Mouse (Mus musculus) hindbrain, embryonic 16.5 days (tissue): ENCODE data around the gene Leng9. TPM values are rescaled to one million over a fixed set of nuclear protein-coding genes. Genes with fewer than 3 reads are reported as not detected.
"Not testable (repeated sequence)": the region's sequence is repeated elsewhere in the genome, so short reads cannot be mapped to it uniquely, and the experiment has no call there.

Source experiments
- ATAC-seq: fragments of 200-750 bp; cut with Nextera tagmentation; 2 replicates; pipeline ENCODE4 v1.8.0; 2017; ENCODE audit warnings: moderate TSS enrichment, moderate library complexity
- H3K27ac ChIP-seq: fragments of 300-500 bp; sonication (generic); 2 replicates; pipeline ENCODE4 v1.5.1; 2014; ENCODE audit warnings: low read depth, mild to moderate bottlenecking, control low read depth, low read length, moderate library complexity
- H3K27me3 ChIP-seq: fragments of 300-500 bp; sonication (generic); replicated peaks from 2 replicates; pipeline ENCODE4 v1.6.1; 2014; ENCODE audit warnings: low read length; ENCODE audit not compliant: control insufficient read depth, insufficient read depth
- H3K36me3 ChIP-seq: fragments of 300-500 bp; sonication (generic); 2 replicates; pipeline ENCODE4 v1.6.1; 2014; ENCODE audit warnings: mild to moderate bottlenecking, low read length, moderate library complexity, mixed read lengths; ENCODE audit not compliant: control insufficient read depth, insufficient read depth
- H3K4me1 ChIP-seq: fragments of 300-500 bp; sonication (generic); 2 replicates; pipeline ENCODE4 v1.6.1; 2014; ENCODE audit warnings: low read depth, low read length; ENCODE audit not compliant: control insufficient read depth, insufficient read depth
- H3K4me2 ChIP-seq: fragments of 300-500 bp; sonication (generic); 2 replicates; pipeline ENCODE4 v1.6.1; 2014; ENCODE audit warnings: mild to moderate bottlenecking, low read length, control low read depth, moderate library complexity
- H3K4me3 ChIP-seq: fragments of 300-500 bp; sonication (generic); 2 replicates; pipeline ENCODE4 v1.5.1; 2014; ENCODE audit warnings: mild to moderate bottlenecking, low read length, control low read depth, moderate library complexity
- H3K9ac ChIP-seq: fragments of 300-500 bp; sonication (generic); 2 replicates; pipeline ENCODE4 v1.6.1; 2014; ENCODE audit warnings: low read depth, mild to moderate bottlenecking, control low read depth, low read length, moderate library complexity
- H3K9me3 ChIP-seq: fragments of 300-500 bp; sonication (generic); 2 replicates; pipeline ENCODE4 v1.6.1; 2014; ENCODE audit warnings: mild to moderate bottlenecking, low read length, moderate library complexity; ENCODE audit not compliant: control insufficient read depth
- WGBS: fragments of 180-500 bp; shearing (Covaris S2); extraction: QIAGEN DNeasy Blood & Tissue Kit; methylation state at CpG from one replicate; pipeline ENCODE4 v1.1.7; 2014; 5-methylcytosine and 5-hydroxymethylcytosine counted together
- polyA plus RNA-seq: library from polyadenylated mRNA; unstranded; fragments of >200 nt; fragmentation: Nextera tagmentation; extraction: Ambion mirVana; gene quantifications from 2 replicates; pipeline ENCODE4 v1.2.1, GENCODE M21; 2015

Gene Leng9
- polyA plus RNA-seq, result 6.0 and 6.8 TPM in 2 replicates

GRCm38 (mm10) chr7:4150059-4150541 lies at the start of gene Leng9:
TSS of gene Leng9 (minus strand) at chr7:4150374.
- Histone ChIP-seq H3K9ac (peak within 1 kb of the TSS; percentile 93), H3K4me3 (peak within 1 kb of the TSS; percentile 81), H3K4me1 (peaks cover 25% of the 10 kb centered on the region), H3K27ac (peak within 1 kb of the TSS; percentile 94), H3K4me2 (peak within 1 kb of the TSS; percentile 96), H3K9me3 (no peaks in the 10 kb centered on the region), H3K36me3 (peaks cover 27% of the 10 kb centered on the region), H3K27me3 (peaks cover 5% of the 10 kb centered on the region)
- peak; percentile 12 for ATAC-seq
- 2% methylated on average over 14 of the region's 14 CpGs for WGBS

DNA sequence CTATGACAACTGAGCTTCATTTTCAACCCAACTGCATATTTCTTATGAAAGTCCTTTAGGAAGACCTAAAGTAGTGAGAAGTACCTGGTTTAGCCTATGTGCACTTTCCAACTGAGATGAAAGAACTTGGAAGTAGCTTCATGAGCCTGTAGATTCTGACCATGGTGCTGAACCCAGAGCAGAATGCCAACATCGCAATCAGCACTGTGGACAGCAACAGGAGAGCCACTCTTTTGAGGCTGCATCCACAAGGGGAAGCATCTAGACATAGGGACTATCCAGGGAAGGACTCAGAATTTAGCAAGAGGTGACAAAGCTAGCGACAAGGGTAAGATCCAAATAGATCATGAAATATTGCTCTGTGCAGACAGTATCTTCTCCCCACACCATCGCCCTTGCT lies 28.3 kb upstream of the Leng9 start:
- Histone ChIP-seq H3K27ac (no peak overlapping the region), H3K4me3 (no peak overlapping the region), H3K4me2 (no peak overlapping the region), H3K9me3 (no peaks in the 10 kb centered on the region), H3K36me3 (no peaks in the 10 kb centered on the region), H3K27me3 (no peaks in the 10 kb centered on the region), H3K4me1 (no peaks in the 10 kb centered on the region), H3K9ac (no peak overlapping the region)
- WGBS, result 52% methylated on average over 3 of the region's 3 CpGs
- no peak for ATAC-seq

DNA sequence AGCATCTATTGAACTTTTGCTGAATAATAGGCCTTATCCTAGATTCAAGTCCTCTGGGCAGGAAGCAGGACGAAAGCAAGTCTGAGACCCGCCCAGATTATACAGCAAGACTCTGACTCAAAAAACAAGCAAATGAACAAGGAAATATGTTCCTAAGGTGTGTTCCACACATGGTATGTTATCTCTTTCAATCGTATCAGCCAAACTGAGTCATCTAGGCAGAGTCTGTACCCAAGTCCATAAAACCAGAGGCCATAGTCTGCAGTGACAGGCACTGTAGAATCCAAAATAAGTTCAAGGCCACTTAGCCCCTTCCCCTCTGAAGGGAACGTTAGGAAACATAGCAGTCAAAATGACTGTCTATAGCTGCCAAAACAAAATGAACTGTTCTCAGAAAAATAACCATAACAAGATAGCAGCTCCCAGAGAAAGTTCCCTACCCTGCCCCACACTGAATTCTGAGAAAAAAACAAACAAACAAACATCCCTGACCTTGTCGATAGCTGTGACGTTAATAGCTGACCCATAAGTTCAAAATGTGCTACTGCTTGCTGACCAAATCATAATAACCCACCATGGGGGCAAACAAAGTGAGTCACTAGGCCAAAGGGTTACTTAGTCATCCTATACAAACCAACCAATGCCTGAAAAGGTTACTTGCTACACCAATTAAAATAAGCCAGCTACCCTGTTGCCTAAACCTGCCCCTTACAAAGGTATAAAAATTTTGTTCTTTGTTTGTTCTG lies 20.2 kb upstream of the Leng9 start:
- H3K9ac ChIP-seq, result no peak overlapping the region
- no peaks in the 10 kb centered on the region for H3K27me3 ChIP-seq
- H3K4me2 ChIP-seq, result no peak overlapping the region
- H3K9me3 ChIP-seq, result no peaks in the 10 kb centered on the region
- H3K4me1 ChIP-seq, result no peaks in the 10 kb centered on the region
- H3K27ac ChIP-seq, result no peak overlapping the region
- WGBS, result 84% methylated on average over 6 of the region's 6 CpGs
- no peak for ATAC-seq
- no peak overlapping the region for H3K4me3 ChIP-seq
- no peaks in the 10 kb centered on the region for H3K36me3 ChIP-seq

GRCm38 (mm10) chr7:4167098-4167497 lies 16.9 kb upstream of the Leng9 start:
- no peak for ATAC-seq
- Histone ChIP-seq H3K27me3 (no peaks in the 10 kb centered on the region), H3K4me3 (no peak overlapping the region), H3K9me3 (no peaks in the 10 kb centered on the region), H3K4me1 (peaks cover 3% of the 10 kb centered on the region; the same call in 1 of the 2 replicates), H3K36me3 (no peaks in the 10 kb centered on the region), H3K9ac (no peak overlapping the region), H3K4me2 (no peak overlapping the region), H3K27ac (no peak overlapping the region)

DNA sequence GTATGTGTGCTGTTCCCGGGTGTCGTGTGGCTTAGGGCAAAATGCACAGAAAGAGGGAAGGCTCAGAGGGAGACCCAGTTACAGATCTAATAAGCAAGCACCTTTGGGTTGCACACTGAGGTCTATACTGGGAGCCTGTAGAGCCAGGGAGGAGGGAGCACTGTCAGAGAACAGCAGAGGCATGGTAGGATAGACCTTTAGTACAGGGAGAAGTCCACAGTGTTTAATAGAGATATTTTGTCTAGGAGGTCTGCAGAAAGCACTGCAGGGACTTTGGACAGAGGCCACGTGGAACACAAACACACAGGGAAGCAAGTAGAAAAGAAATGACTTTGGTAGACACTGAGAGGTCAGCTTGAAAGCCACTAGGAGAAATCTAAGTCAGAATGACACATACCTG lies 15.1 kb upstream of the Leng9 start:
- Histone ChIP-seq H3K4me2 (peak overlapping the region; percentile 58), H3K4me1 (peaks cover 3% of the 10 kb centered on the region; the same call in 1 of the 2 replicates), H3K27me3 (no peaks in the 10 kb centered on the region), H3K4me3 (no peak overlapping the region), H3K9me3 (no peaks in the 10 kb centered on the region), H3K9ac (0 out of 2 replicates have a peak overlapping the region, but pooled peaks have one; percentile 8), H3K36me3 (no peaks in the 10 kb centered on the region), H3K27ac (no peak overlapping the region)
- ATAC-seq, result 0 out of 2 replicates have a peak, but pooled peaks have one; percentile 3
- 29% methylated on average over 3 of the region's 3 CpGs for WGBS

- peak within 1 kb of the TSS; percentile 41 for H3K9ac ChIP-seq
- WGBS, result 2% methylated on average over 19 of the region's 20 CpGs
- peak; percentile 69 for ATAC-seq
Measured at GRCm38 (mm10) chr7:4164090-4164910, 14.1 kb upstream of the Leng9 start, which contains the start of gene Cdc42ep5. TSS of gene Cdc42ep5 (minus strand) at chr7:4164860.

GRCm38 (mm10) chr7:4163571-4164072 lies 13.4 kb upstream of the Leng9 start:
- ATAC-seq, result 0 out of 2 replicates have a peak, but pooled peaks have one; percentile 55
- Histone ChIP-seq H3K36me3 (no peaks in the 10 kb centered on the region), H3K27ac (no peak overlapping the region), H3K4me3 (peak overlapping the region; percentile 38), H3K9ac (peak overlapping the region; percentile 41; the same call in 1 of the 2 replicates), H3K9me3 (no peaks in the 10 kb centered on the region), H3K4me1 (peaks cover 3% of the 10 kb centered on the region; the same call in 1 of the 2 replicates), H3K27me3 (no peaks in the 10 kb centered on the region), H3K4me2 (peak overlapping the region; percentile 58)
- WGBS, result 4% methylated on average over 9 of the region's 11 CpGs

More at GRCm38 (mm10) chr7:4164090-4164910, 14.1 kb upstream of the Leng9 start, which contains the start of gene Cdc42ep5:
- H3K36me3 ChIP-seq, result no peaks in the 10 kb centered on the region
- peak within 1 kb of the TSS; percentile 58 for H3K4me2 ChIP-seq
- peaks cover 3% of the 10 kb centered on the region; the same call in 1 of the 2 replicates for H3K4me1 ChIP-seq
- H3K9me3 ChIP-seq, result no peaks in the 10 kb centered on the region
- H3K4me3 ChIP-seq, result peak within 1 kb of the TSS; percentile 38
- no peaks in the 10 kb centered on the region for H3K27me3 ChIP-seq
- no peak within 1 kb of the TSS for H3K27ac ChIP-seq

- not testable (repeated sequence) for H3K27ac ChIP-seq, H3K36me3 ChIP-seq, H3K4me1 ChIP-seq, H3K9ac ChIP-seq, H3K9me3 ChIP-seq, H3K4me3 ChIP-seq, H3K27me3 ChIP-seq, ATAC-seq, H3K4me2 ChIP-seq
- 96% methylated on average over 4 of the region's 4 CpGs for WGBS
Measured at GRCm38 (mm10) chr7:4161596-4161995, 11.4 kb upstream of the Leng9 start.
